Mouse (Mus musculus) embryo, embryonic 9.5 days (tissue): ENCODE results near the gene Spata21.

Source experiments
- DNase-seq: peaks from one replicate; pipeline ENCODE4 v3.0.0-alpha.2; 2017; ENCODE audit errors: extremely low spot score

The Spata21 gene

GRCm38 (mm10) chr4:141157485-141157884, 69.4 kb downstream of the Spata21 start:
- DNase-seq, result no peak

- no peak for DNase-seq
Measured at GRCm38 (mm10) chr4:141158609-141159008, 70.5 kb downstream of the Spata21 start.

GRCm38 (mm10) chr4:141159093-141159492, 71.0 kb downstream of the Spata21 start:
- no peak for DNase-seq

GRCm38 (mm10) chr4:141159666-141160065, 71.5 kb downstream of the Spata21 start:
- DNase-seq, result no peak

- DNase-seq, result no peak
Measured at GRCm38 (mm10) chr4:141160193-141160592, 72.1 kb downstream of the Spata21 start.

DNA sequence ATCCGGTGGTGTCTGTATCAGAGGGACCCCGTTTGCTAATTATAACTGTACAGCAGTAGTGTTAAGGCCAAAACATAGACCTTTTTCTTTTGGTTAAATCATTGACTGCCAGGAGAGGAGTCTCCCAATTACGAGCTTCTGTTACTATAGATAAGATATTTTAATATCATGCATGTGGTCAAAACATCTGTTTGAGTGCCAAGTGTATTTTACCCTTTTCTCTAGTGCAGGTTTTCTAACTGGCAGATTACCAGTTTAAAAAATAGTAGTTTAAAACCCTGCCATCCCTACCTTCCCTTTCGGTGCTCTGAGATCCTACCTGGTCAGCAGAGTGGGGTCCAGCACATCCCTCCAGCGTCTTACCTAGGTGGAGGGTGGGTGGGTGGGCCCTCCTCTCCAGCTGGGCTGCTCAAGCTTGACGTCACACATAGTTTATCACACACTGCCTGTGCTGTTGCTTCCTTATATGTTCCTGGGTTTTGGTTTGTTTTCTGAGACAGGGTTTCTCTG, 73.6 kb downstream of the Spata21 start:
- no peak for DNase-seq
